Mouse (Mus musculus): Measurements from ENCODE around the gene BC005624. TPM values are rescaled to one million over a fixed set of nuclear protein-coding genes. Genes with fewer than 3 reads are reported as not detected.

BC005624 gene
- 10 to 100 TPM; 68.6 to 71.2 TPM for total RNA-seq (2021)
- long read RNA-seq, experiment 1, transcript BC005624-201 (9 exons, 1,984 nt), result major isoform, 183 of 207 reads
- long read RNA-seq, experiment 1, partial matches to known transcripts, result 7 of 207 reads
- long read RNA-seq, experiment 1, other reads (novel, unspliced or antisense), result 17 of 207 reads
- long read RNA-seq, experiment 2, transcript BC005624-201 (9 exons, 1,984 nt), result major isoform, 135 of 151 reads
- long read RNA-seq, experiment 2, partial matches to known transcripts, result 5 of 151 reads
- long read RNA-seq, experiment 2, other reads (novel, unspliced or antisense), result 11 of 151 reads

DNA sequence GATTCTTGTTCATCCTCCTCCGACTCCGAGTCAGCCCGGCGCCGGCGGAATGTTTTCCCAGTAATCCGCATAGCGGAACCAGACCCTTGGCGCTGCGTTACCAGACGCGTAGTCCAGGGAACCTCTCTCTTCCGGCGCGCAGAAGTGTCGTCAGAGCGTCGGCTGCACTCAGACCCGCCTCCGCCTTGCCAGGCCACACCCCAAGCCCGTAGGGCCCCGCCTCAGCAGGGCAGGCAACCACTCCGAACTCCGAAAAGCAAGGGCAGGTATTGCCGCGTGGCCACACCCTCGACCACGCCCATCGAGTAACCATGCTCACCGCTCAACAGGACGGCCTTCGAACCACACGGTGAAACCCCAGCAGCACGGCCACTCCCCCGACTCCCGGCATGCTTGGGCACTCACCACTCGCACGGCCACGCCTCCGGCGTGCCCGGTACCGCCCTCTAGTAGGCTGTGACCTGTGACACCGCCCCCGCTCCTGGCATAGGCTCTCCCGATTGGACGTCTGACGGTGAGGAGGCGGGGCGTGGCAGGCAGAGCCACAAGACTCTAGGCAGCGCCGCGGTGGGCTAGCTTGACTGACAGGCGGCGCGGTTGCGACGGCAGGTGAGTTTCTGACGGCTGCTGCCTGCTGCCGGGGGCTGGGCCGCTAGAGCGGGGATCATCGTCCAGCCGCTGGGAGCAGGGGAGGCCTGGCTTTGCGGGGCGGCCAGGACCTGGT, at the start of gene BC005624, which contains the start of gene Usp20:
Gene BC005624, minus strand, starts transcription at position 412 of the 724 bp plus-strand sequence.
Gene Usp20, plus strand, starts transcription at position 490 of the 724 bp plus-strand sequence.
- peak; percentile 99 to 100 for DNase-seq (ENCODE audit: low spot score in 2 of 2)

DNA sequence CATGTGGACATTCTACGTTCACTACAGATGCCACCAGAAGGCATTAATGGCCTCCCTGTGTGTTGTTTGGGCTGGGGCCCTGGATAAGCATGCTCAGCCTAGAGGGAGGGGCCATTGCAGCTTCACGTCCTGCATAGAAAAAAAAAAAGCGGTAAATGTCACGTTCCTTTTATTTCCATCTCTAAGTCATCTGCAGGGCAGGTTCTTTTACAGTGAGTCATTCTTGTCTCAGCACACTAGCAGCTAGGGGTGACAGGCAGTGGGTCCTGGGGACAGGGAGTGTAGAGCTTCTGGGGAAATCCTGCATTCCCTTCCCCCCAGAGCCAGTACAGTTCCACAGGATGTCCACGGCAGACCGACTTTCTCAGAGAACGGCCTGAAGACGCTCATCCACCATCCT, 44.6 kb upstream of the BC005624 start:
- no peak for DNase-seq (ENCODE audit: low spot score in 2 of 2)

DNA sequence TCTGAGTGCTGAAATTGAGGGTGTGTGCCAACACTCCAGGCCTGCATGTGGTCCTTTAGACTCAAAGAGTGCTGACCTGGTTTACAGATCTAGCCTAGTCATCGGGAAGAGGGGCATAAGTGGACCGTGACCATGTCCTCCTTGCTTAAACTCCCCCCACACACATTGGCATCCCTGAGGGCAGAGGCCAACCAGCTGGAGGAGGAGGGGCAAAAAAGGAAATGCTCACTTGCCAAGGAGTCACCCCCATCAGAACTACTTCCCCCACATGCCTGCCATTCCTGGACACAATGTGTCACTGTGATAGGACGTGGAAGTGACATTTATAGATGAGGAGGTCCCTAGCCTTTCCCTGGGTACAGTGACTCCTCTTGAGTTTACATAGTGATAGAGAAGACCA, 43.5 kb upstream of the BC005624 start:
- DNase-seq (ENCODE audit: low spot score in 2 of 2), result no peak

DNA sequence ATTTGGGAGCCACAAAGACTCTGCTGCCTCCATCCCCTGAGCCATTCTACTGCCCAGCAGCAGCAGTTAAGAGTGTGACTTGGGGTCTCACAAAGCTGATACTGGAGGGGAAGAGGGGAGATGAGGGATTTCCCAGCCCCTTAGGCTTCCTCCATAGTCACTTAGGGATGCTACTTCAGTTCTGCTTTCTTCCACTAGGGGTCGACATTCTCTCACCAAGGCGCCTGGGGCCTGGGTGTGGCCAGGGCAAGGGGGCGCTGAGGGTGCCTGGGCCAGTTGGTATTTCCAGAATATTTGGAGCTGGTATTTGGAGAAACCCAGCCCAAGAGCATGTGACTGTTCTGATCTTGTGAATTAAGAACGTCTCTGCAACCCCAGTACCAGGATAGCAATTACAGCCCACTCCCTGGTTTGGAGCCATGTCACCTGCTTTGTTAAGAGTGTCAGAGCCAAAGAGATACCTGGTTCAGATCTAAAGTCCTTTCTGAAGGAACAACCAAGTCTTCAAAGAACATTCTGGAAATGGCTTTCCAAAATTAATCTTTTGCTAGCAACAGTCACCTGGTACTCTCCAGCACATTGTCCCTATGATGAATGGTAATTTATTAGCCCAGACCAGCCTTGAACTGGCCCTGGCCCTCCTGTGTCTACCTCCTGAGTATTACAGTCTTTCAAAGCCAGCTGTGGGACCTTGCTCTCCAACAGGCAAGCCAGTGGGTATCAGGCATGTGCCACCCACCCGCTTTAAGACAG, 42.8 kb upstream of the BC005624 start:
- DNase-seq (ENCODE audit: low spot score in 2 of 2), result peak; percentile 57 to 84

DNA sequence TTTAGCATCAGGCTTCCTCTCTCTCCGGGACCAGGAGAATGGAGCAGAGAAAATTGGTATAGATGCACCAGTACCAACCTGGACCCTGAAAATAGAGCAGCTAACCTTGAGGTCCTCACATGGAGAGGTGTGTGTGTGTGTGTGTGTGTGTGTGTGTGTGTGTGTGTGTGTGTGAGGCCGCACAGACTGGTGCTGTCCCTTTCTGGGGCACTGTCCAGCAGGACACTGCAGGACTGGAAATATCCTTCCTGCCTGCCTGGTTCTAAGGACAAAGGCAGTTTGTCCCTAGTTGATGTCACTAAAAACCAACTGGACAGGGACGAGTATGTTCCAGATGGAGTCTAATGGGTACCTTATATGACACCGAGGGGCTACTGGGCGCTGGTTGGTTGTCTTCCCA, 41.9 kb upstream of the BC005624 start:
- no peak for DNase-seq (ENCODE audit: low spot score in 2 of 2)

DNA sequence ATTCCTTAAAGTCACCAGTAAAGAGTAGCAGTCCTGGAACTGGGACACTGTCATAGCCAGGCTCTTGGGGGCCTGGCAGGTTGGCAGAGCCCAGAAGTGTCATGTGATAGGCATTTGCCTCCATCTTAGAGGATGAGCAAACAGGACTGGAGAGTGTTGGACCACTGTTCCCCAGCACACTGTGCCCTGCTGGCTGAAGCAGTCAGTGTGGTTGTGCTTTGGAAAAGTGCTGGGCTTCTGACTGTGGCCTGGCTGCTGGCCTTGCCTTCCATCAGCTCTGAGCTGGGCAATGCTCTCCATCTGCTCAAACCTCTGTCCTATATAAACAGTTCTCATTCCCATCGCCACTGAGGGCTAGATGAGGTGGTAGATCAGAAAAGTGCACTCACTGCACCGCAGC, 38.2 kb upstream of the BC005624 start:
- no peak for DNase-seq (ENCODE audit: low spot score in 2 of 2)

DNA sequence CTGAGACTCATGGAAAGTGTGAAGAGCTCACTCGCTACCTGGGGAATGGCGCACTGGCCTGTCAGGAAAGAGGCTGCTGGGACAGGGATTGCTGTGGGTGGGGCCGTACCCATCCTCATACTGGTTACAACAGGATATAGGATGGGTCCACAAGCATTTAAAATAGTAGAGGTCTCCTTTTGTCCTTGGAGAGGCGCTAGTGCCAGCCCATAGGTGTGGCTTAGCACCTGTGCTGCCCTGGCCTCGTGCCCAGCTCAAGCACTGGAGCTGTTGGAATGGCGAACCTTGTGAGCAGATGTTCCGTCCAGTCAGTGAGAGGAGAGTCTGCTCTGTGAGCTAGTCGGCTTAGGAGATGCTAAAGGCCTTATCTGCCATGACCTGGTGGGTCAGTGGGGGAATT, 37.0 kb upstream of the BC005624 start:
- no peak for DNase-seq (ENCODE audit: low spot score in 2 of 2)

DNA sequence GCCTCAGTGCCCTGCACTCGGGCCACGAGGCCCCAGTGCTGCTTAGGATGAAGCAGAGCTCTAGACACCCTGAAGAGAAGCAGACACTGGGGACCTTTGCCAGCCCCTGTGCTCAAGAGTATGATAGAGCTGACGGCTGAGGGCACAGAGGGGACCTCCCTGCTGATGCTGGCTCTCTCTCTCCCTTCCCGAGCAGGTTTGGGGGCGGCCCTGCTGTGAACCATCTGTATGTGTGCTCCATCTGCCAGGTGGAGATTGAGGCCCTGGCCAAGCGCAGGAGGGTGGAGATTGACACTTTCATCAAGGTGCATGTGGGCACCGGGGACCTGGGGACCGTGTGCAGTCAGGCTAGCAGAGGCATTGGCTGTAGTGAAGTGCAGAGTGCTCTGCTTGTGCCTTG, 36.5 kb upstream of the BC005624 start:
- DNase-seq (ENCODE audit: low spot score in 2 of 2), result no peak

DNA sequence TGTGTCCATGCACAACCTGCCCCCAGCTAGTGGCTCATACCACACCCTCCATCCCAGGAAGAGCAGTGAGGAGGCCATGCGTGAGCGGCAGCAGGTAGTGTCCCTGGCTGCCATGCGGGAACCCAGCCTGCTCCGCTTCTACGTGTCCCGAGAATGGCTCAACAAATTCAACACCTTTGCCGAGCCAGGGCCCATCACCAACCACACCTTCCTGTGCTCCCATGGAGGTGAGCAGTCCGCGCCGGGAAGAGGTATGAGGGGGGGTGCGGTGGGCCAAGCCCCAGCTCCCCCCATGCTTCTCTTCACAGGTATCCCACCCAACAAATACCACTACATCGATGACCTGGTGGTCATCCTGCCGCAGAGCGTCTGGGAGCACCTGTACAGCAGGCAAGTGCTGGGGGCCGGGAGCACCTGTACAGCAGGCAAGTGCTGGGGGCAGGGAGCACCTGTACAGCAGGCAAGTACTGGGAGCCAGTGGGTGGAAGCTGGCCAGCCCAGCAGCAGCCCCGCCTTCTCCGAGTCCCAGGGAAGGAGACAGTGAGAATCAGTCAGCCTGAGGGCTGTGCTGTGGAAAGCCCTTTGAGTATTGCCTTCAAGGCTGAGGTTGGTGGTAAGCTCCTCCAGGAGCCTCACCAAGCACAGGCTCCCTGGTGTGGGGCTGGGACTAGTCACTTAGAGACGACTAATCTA, 35.8 kb upstream of the BC005624 start:
- DNase-seq (ENCODE audit: low spot score in 2 of 2), result no peak

DNA sequence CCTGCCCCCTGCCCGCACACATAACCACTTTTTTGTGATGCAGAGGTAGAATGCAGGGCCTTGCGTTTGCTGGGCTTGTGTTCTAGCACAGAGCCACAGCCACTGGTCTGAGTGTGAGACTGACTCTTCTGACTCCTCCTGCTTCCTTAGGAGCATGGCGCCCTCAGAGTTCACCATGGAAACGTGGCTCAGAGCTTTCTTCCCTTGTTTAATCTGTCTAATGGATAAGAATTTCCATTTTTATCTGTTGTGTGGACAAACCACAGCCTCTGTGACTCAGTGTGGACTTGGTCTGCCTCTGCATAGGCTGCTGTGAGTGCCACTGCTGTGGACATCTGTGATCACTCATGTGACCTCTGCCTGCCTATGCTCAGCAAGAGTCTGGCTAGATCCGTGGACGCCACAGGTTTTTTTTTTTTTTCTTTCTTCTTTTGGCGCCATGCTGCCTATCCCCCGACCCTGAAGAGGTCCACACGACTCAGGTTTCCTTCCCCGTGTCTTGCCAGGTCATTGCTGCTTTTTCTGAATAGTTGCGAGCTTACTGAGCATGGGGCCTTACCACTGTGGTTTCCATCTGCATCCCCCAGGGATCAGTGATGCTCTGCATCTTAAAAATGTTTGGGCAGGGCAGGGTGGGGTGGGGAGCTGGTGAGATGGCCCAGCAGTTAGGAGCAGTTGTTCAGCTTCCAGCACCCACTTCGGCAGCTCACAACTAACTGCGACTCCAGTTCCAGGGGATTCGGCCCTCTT, 31.5 kb upstream of the BC005624 start:
- DNase-seq (ENCODE audit: low spot score in 2 of 2), result no peak

DNA sequence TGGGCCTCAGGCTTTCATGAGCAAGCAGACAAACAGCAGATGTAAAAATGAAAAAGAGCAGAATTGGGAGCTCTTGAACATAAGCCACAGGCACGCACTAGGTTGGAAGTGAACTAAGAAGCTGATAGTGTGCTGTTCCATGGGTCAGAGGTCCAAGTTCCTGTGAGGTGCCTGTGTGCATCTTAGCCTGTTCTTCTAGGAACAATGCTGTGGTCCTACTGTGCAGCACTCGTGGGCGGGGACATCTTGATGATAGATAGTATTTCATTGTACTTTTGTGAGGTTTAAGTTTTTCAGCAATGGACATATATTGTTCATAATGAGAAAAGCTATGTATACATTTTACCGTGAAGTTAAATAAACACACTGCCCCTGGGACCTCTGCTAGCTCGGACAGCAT, 25.2 kb upstream of the BC005624 start:
- no peak for DNase-seq (ENCODE audit: low spot score in 2 of 2)

DNA sequence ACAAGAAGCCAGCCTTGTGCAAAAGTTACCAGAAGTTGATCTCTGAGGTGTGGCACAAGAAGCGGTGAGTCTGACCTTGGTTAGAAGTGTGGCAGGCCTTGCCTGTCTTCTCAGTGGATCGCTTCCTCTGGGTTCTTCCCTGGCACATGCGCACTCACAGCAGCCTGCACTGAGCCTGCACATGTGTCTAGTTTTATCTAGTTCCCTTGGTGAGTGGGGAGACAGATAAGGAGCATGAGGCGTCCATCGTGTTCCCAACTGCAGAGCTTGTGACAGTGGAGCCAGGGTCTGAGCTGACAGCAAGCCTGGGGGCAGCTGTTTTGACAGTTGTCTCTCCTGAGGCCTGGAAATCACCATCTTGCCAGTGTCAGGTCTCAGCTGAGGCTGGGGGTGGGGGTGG, 24.4 kb upstream of the BC005624 start:
- DNase-seq (ENCODE audit: low spot score in 2 of 2), result no peak

DNA sequence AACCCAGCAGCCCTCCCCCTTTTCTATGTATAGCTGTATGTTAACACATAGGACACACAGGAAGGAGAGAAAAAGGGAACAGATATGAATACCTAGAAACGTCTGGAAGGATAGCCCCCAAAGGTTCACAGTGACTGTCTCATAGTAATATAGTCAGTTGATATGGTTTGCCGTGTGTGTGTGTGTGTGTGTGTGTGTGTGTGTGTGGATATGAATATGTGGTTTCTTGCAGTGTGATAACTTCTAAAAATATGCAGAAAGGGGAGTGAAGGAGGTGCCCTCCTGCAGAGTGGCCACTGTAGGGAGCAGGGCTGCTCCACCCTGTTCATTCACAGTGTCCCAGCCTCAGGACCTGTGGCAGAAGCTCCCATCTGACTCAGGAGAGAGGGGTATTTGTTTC, 23.5 kb upstream of the BC005624 start:
- no peak for DNase-seq (ENCODE audit: low spot score in 2 of 2)

DNA sequence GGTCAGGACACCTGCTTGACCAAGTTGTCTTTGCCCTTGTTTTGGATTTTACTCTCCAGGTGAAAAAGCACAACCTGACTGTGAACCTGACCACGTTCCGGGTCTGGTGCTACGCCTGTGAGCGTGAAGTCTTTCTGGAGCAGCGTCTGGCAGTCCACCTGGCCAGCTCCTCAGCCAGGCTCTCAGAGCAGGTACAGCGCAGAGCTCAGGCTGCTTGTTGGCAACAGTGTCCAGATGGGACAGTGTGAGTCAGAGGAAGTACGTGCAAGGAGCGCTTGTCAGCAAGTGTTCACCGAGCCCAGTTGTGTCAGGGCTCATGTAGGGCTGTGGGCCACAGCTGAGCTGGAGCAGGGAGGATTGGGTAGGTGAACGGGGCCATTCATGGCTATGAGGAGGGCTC, 20.9 kb upstream of the BC005624 start:
- no peak for DNase-seq (ENCODE audit: low spot score in 2 of 2)

DNA sequence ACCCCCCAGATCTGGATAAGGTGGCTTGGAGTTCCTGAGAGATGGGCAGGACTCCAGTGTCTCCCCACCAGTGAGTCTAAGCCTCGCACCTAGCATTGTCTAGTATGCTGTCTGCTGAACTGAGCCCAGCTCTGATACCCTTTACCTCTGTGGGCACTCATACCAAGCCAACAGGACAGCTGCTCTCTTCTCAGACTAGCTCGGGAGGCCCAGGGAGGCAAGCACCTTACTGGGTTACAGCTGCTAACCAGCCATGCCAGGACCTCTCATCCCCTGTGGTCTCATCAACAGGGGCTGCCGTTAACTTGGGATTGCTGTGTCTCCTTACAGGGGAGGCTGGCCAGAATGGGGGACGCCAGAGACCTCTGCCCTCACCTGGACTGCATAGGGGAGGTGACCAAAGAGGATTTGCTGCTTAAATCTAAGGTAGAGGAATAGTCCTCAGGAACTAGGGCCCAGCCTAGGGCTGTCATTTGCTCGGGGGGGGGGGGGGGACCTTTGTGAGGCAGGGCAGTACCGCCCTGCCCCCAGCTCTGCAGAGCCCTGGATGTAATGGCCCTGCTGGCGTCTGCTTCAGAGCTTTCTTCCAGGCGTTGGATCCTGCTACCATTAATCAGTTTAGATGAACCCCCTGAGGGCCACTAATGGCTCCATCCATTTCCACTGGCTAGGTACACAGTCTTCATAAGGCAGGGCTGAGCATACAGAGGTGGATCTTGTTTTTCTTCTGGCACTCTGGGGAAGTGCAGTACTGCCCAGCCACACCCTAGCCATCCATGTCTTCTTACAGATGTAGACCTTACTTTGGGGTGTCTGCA, 16.7 kb upstream of the BC005624 start:
- no peak for DNase-seq (ENCODE audit: low spot score in 2 of 2)

DNA sequence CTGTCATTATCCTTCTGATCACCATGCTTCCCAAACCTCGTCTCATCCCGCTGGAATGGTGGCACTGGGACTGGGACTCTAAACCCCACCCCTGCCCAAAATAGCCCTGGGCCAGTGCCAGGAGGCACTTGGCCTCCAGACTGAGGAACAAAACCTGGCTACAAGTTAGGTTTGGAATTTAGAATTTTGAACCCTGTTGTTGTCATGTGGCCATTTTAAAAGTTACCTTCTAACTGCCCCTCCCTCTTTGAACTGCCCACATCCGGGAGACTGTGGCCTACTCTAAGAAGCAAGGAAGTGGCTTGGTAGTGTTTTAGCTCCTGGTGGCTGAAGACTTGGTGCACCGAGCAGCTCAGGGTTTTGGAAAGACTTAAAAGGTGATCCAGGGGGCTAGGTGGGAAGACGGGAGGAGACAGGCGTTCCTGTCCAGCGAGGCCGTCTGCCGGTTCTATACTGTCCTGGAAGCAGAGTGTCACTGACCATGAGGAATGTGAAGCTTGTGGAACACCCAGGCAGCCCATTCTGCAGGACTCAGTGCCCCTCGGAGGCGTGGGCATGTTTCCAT, 13.5 kb upstream of the BC005624 start:
- DNase-seq (ENCODE audit: low spot score in 2 of 2), result no peak

DNA sequence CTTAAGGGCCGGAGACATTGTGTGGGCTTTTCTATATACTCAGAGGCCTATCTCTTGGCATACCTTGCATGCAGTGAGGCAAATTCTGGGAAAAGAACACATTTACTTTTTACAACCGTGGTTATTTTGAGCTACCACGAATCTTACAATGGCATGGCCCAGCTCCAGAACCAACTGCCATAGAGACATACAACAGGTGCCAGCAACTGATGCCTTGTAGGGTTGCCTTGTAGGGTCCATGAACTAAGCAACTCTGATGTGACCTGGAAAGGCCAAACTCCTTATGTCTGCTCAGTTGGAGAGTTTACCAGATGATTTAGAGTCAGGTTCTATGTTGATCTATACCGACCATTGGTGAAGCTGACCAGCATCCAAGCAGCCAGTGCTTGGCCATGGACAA, 12.9 kb upstream of the BC005624 start:
- DNase-seq (ENCODE audit: low spot score in 2 of 2), result no peak

DNA sequence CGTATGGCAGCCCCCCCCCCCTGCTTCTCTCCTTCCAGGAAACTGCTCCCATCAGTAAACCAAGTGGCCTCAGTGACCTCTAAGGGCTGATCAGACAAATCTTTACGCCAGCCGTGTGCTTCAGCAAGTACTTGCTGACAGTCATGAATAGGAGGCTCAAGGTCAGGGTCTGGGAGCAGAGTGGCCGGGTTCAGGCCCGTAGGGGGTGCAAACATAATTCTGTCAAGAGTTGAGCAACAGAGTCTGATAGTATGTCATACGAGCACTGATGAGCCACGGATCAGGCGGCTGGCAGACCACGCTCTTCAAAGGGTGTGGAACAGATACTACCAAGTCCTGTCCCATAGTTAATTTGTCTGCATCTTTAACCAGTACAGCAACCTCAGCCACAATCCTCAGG, 8.2 kb upstream of the BC005624 start:
- no peak for DNase-seq (ENCODE audit: low spot score in 2 of 2)

All from left cerebral cortex, adult 18-20 months (tissue).